Mouse (Mus musculus) kidney, adult 8-10 months (tissue): ENCODE measurements around the gene Pacs2.
A peak's percentile ranks its signal among the peaks of the same experiment; 100 is the strongest.

Experiments
- DNase-seq, 2 experiments: peaks; one replicate each; pipeline ENCODE4 v3.0.0; 2022

The Pacs2 gene

GRCm38 (mm10) chr12:113013604-113014558, at the start of gene Pacs2:
Gene Pacs2 (plus strand): TSS chr12:113014508.
- peak; percentile 89 to 92 for DNase-seq

GRCm38 (mm10) chr12:112965783-112966182, 48.5 kb upstream of the Pacs2 start:
- DNase-seq, result no peak

GRCm38 (mm10) chr12:112968943-112969342, 45.4 kb upstream of the Pacs2 start:
- no peak for DNase-seq

GRCm38 (mm10) chr12:112969616-112970015, 44.7 kb upstream of the Pacs2 start:
- no peak for DNase-seq

- DNase-seq, result no peak
These were observed 39.6 kb upstream of the Pacs2 start for GRCm38 (mm10) chr12:112974736-112975135.

GRCm38 (mm10) chr12:112976371-112977073, 37.8 kb upstream of the Pacs2 start, which contains the start of gene Btbd6:
Gene Btbd6 (plus strand): TSS chr12:112976482.
- DNase-seq, result peak; percentile 93 to 94

- no peak for DNase-seq
These were observed 37.2 kb upstream of the Pacs2 start for GRCm38 (mm10) chr12:112977156-112977555.

- DNase-seq, result no peak
These were observed 32.3 kb upstream of the Pacs2 start for GRCm38 (mm10) chr12:112982031-112982430.

- DNase-seq, result no peak
These were observed 29.0 kb upstream of the Pacs2 start for GRCm38 (mm10) chr12:112985346-112985745.

- peak in 1 of 2 experiments; percentile 33 for DNase-seq
These were observed 26.4 kb upstream of the Pacs2 start for GRCm38 (mm10) chr12:112987877-112988276.

- no peak for DNase-seq
These were observed 23.5 kb upstream of the Pacs2 start for GRCm38 (mm10) chr12:112990706-112991405.

GRCm38 (mm10) chr12:112991444-112991843, 22.9 kb upstream of the Pacs2 start:
- DNase-seq, result no peak

GRCm38 (mm10) chr12:112994153-112994552, 20.2 kb upstream of the Pacs2 start:
- no peak for DNase-seq

- no peak for DNase-seq
These were observed 14.6 kb upstream of the Pacs2 start for GRCm38 (mm10) chr12:112999569-113000293.

GRCm38 (mm10) chr12:113000294-113001132, 13.8 kb upstream of the Pacs2 start, which contains the start of gene Brf1:
Gene Brf1 (minus strand): TSS chr12:113000704.
- DNase-seq, result peak; percentile 97 to 98

GRCm38 (mm10) chr12:113001133-113001474, 13.2 kb upstream of the Pacs2 start:
- no peak for DNase-seq

GRCm38 (mm10) chr12:113002667-113003066, 11.6 kb upstream of the Pacs2 start:
- no peak for DNase-seq

- no peak for DNase-seq
These were observed 10.3 kb upstream of the Pacs2 start for GRCm38 (mm10) chr12:113004011-113004410.

GRCm38 (mm10) chr12:113004993-113005392, 9.3 kb upstream of the Pacs2 start:
- peak; percentile 84 to 89 for DNase-seq

GRCm38 (mm10) chr12:113011702-113012360, 2.5 kb upstream of the Pacs2 start:
- peak; percentile 42 to 43 for DNase-seq

GRCm38 (mm10) chr12:113012443-113012842, 1.9 kb upstream of the Pacs2 start:
- no peak for DNase-seq
